Mouse (Mus musculus) Patski (cell line): ENCODE measurements at regions not wholly inside any gene's neighbourhood (a gene's known extent, or its start where the extent isn't known, plus 50 kb on each side); places are given as distances from the start of the nearest gene placed in this dataset.
"Not testable (repeated sequence)": the region's sequence is repeated elsewhere in the genome, so short reads cannot be mapped to it uniquely, and the experiment has no call there.

ENCODE experiments used
- ATAC-seq: fragments of 100-300 bp; one replicate; pipeline ENCODE4 v1.8.0; 2021
- CTCF ChIA-PET: fragments of 350-600 bp; sonication (Branson Sonifier 250); formaldehyde crosslinking; loops from one replicate; lab custom pipeline; 2022; ENCODE audit warnings: inconsistent platforms; lab: Charles Lee
- POLR2A ChIA-PET: fragments of 350-600 bp; sonication (Branson Sonifier 250); formaldehyde crosslinking; loops from one replicate; lab custom pipeline; 2022; ENCODE audit warnings: antibody characterized with exemption, inconsistent platforms; lab: Charles Lee
- DNase-seq: peaks from one replicate; pipeline ENCODE4 v3.0.0-alpha.2; 2011; ENCODE audit warnings: low read depth, low spot score
- H3K27me3 ChIP-seq: fragments of 371-371 bp; one replicate; pipeline ENCODE4 v1.5.1; 2021
- CTCF ChIP-seq: fragments of 100-300 bp; IDR thresholded peaks from one replicate; pipeline ENCODE4 v1.5.1; 2021
- in situ Hi-C: fragments of 300-500 bp; cut with MboI; formaldehyde crosslinking; loops from 3 replicates; pipeline ENCODE4 v1.11.1; 2018; ENCODE audit warnings: low pct_unique_long_range_greater_than_20kb, mixed read lengths

GRCm38 (mm10) chr5:142281997-142282396 lies 119.3 kb upstream of the Foxk1 start:
- in situ Hi-C loops = loop anchor here (5.0 kb wide), 1 partner anchor 1830 kb away; no protein-coding TSS in a partner anchor
- peaks cover 13% of the 10 kb centered on the region for H3K27me3 ChIP-seq
- no peak for DNase-seq
- ATAC-seq = no peak
- TF ChIP-seq CTCF = no peak
- CTCF ChIA-PET = no interaction called here
- POLR2A ChIA-PET = no interaction called here

GRCm38 (mm10) chr5:142287981-142288380 lies 113.3 kb upstream of the Foxk1 start:
- H3K27me3 ChIP-seq = peaks cover 13% of the 10 kb centered on the region
- POLR2A ChIA-PET = no interaction called here
- no peak for TF ChIP-seq CTCF
- in situ Hi-C loops = no loop called here
- DNase-seq (no peak), ATAC-seq (no peak)
- CTCF ChIA-PET = no interaction called here

- DNase-seq (no peak), ATAC-seq (no peak)
- CTCF ChIA-PET = no interaction called here
- H3K27me3 ChIP-seq = peaks cover 9% of the 10 kb centered on the region
- TF ChIP-seq CTCF = no peak
- POLR2A ChIA-PET = no interaction called here
- in situ Hi-C loops = no loop called here
Measured at GRCm38 (mm10) chr5:142291451-142291850, 109.8 kb upstream of the Foxk1 start.

DNA sequence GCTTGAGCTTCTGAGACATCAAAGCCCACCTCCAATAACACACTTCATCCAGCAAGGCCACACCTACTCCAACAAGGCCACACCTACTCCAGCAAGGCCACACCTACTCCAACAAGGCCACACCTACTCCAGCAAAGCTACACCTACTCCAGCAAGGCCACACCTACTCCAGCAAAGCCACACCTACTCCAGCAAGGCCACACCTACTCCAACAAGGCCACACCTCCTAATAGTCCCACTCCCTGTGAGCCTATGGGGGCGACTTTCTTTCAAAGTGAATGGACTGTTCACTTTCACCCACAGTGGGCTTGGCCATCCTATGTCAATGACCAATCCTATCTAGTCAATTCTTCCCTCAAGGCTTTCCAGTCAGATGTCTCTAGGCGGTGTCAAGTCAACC lies 104.9 kb upstream of the Foxk1 start:
- POLR2A ChIA-PET, ATAC-seq, in situ Hi-C loops, DNase-seq, CTCF ChIA-PET: not testable (repeated sequence)
- H3K27me3 ChIP-seq = peaks cover 14% of the 10 kb centered on the region

GRCm38 (mm10) chr5:142299621-142300020 lies 101.7 kb upstream of the Foxk1 start:
- CTCF ChIA-PET = no interaction called here
- TF ChIP-seq CTCF = no peak
- no peak for ATAC-seq
- in situ Hi-C loops = no loop called here
- DNase-seq = no peak
- POLR2A ChIA-PET = no interaction called here
- peaks cover 24% of the 10 kb centered on the region for H3K27me3 ChIP-seq

DNA sequence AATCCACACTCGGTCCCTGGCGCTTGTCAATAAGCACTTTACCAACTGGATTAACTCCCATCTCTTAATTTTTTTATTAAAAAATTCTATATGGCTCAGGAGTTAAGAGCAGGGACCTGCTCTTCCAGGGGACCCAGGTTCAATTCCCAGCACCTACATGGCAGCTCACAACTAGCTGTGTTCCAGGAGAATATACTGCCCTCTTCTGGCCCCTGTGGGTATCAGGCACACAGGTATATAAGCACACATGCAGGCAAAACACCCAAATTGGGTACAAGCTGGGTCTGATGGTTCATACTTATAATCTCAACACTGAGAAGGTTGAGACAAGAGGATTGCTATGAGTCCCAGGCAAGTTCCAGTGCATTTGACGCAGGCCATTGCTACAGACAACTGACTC lies 92.8 kb upstream of the Foxk1 start:
- ChIA-PET CTCF (no interaction called here), POLR2A (interaction anchor here (0.7 kb wide), 1 partner anchor 203 kb away, joined by 4 read pairs; no protein-coding TSS in a partner anchor)
- in situ Hi-C loops = no loop called here
- no peak for DNase-seq
- no peak for TF ChIP-seq CTCF
- no peak for ATAC-seq
- peaks cover 17% of the 10 kb centered on the region for H3K27me3 ChIP-seq

DNA sequence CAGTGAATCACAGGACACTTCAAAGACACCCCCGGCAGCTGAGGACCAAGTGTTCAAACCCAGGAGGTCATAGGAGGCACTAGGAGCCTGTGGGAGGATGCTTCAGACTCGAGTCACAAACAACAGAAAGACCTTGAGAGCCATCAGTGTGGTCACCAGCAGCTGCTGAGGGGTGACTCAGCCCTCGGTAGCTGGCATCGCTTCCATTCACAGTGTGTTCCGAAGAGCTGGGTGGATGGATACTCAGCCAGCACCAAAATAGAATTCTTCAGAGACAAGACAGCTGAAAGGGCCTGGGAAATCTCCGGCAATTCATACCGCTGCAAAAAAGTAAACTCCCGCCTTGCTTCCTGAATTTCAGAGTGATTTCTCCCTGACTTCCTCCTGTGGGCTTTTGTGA lies 87.4 kb upstream of the Foxk1 start:
- ChIA-PET CTCF (no interaction called here), POLR2A (interaction anchor here (0.7 kb wide), 1 partner anchor 527 kb away, joined by 3 read pairs; no protein-coding TSS in a partner anchor)
- peaks cover 14% of the 10 kb centered on the region for H3K27me3 ChIP-seq
- ATAC-seq (no peak), DNase-seq (peak; percentile 9)
- in situ Hi-C loops = no loop called here
- TF ChIP-seq CTCF = no peak

- TF ChIP-seq CTCF = no peak
- peaks cover 10% of the 10 kb centered on the region for H3K27me3 ChIP-seq
- DNase-seq = no peak
- ATAC-seq = no peak
- ChIA-PET POLR2A (no interaction called here), CTCF (no interaction called here)
- in situ Hi-C loops = no loop called here
Measured at GRCm38 (mm10) chr5:142314466-142314865, 86.8 kb upstream of the Foxk1 start.

DNA sequence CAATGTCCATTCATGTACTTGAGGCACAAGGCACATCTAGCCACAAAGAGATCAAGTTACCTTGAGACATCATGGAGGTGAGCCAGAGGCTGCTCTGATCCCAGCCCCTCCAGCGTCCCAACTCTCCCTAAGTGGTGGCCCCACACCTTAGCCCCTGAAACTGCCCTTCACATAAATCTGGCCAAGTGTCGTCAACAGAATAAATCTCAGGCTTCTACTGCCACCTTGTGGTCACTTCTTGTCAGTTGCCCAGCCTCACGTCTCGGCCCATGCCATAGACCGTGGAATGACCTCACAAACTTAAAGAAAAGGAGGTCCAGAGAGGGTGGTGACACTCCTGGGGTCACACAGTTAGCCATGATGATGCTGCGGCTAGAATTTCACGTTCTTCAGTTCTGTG lies 82.0 kb upstream of the Foxk1 start:
- ChIA-PET CTCF (interaction anchor here (1.2 kb wide), 1 partner anchor 1226 kb away, joined by 5 read pairs; no protein-coding TSS in a partner anchor), POLR2A (no interaction called here)
- ATAC-seq = peak; percentile 51
- peaks cover 25% of the 10 kb centered on the region for H3K27me3 ChIP-seq
- in situ Hi-C loops = loop anchor here (5.0 kb wide), 3 partner anchors 332 to 1462 kb away; no protein-coding TSS in a partner anchor
- no peak for DNase-seq
- peak; percentile 79 for TF ChIP-seq CTCF

DNA sequence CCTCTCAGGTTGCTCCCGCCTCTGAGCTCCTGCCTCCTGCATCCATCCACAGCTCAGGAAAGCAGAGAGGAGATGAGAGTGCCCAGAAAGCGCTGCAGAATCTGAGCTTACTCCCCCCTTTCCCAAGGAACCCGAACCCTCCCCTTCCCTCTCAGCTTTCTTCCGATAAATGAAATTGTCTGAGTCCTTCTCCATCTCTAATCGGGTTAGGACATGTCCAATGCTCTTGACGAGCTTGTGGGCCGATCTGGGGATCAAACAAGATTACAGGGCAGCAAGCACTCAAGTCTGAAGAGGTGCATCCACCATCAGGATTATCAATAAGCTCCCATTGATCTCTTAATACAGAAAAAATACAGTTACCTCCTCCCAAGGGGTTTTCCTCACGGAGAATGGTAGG lies 80.0 kb upstream of the Foxk1 start:
- peaks cover 15% of the 10 kb centered on the region for H3K27me3 ChIP-seq
- CTCF ChIA-PET = no interaction called here
- DNase-seq (no peak), ATAC-seq (no peak)
- TF ChIP-seq CTCF = no peak
- in situ Hi-C loops = no loop called here
- POLR2A ChIA-PET = no interaction called here

DNA sequence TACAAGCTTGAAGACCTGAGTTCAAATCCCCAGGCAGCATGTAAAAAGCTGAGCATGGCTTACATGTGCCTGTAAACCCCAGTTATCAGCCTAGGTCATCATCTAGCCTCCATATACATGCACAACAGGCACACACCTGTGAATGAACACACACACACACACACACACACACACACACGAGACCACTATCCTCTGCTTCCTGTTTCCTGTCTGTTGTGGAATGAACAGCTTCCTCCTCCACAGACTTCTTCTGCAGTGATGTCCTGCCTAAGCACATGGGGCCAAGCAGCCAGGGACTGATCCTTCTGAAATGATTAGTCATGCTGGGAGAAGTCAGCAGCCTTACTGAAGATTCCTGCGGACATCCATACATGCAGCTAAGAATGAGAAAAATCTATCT lies 76.4 kb upstream of the Foxk1 start:
- DNase-seq (no peak), ATAC-seq (no peak)
- H3K27me3 ChIP-seq = peaks cover 15% of the 10 kb centered on the region
- TF ChIP-seq CTCF = no peak
- in situ Hi-C loops = no loop called here
- CTCF ChIA-PET = no interaction called here
- POLR2A ChIA-PET = interaction anchor here (0.6 kb wide), 1 partner anchor 272 kb away, joined by 4 read pairs; no protein-coding TSS in a partner anchor

GRCm38 (mm10) chr5:142325560-142325959 lies 75.7 kb upstream of the Foxk1 start:
- H3K27me3 ChIP-seq = peaks cover 14% of the 10 kb centered on the region
- DNase-seq = no peak
- in situ Hi-C loops = no loop called here
- peak; percentile 65 for TF ChIP-seq CTCF
- peak; percentile 7 for ATAC-seq
- ChIA-PET POLR2A (interaction anchor here (0.6 kb wide), 1 partner anchor 272 kb away, joined by 4 read pairs; no protein-coding TSS in a partner anchor), CTCF (no interaction called here)
